Mouse (Mus musculus): ENCODE data around the gene Dctn1. TPM values are rescaled to one million over a fixed set of nuclear protein-coding genes. Genes with fewer than 3 reads are reported as not detected.
A peak's percentile ranks its signal among the peaks of the same experiment; 100 is the strongest.

The Dctn1 gene
- polyA plus RNA-seq, 2 experiments = 21.1 to 22.5 TPM

- H3K27ac ChIP-seq = no peak overlapping the region
- WGBS (ENCODE audit: insufficient replicate concordance) = 21% methylated on average over 25 of the region's 25 CpGs
- H3K4me3 ChIP-seq (ENCODE audit: insufficient read depth in 1 of 2, low read depth in 2 of 2, low read length in 2 of 2) = no peak overlapping the region
- no peaks in the 10 kb centered on the region for H3K9me3 ChIP-seq (ENCODE audit: control insufficient read depth, low read length)
- no peaks in the 10 kb centered on the region for H3K4me1 ChIP-seq (replicated peaks; ENCODE audit: control insufficient read depth in 2 of 2, insufficient read depth in 2 of 2, low read length in 1 of 2)
- H3K27me3 ChIP-seq (ENCODE audit: control insufficient read depth, insufficient read depth, low read length) = no peaks in the 10 kb centered on the region
- TF ChIP-seq CTCF (IDR thresholded peaks at IDR 0.05; ENCODE audit: low read depth) (no peak), EP300 (IDR thresholded peaks at IDR 0.05; ENCODE audit: low read depth) (no peak)
- no peak for DNase-seq (ENCODE audit: low read depth in 3 of 3, low spot score in 3 of 3)
- H3K4me2 ChIP-seq (ENCODE audit: low read depth) = no peak overlapping the region
- H3K36me3 ChIP-seq (replicated peaks; ENCODE audit: control insufficient read depth, insufficient read depth, low read depth) = peaks cover 13% of the 10 kb centered on the region
- H3K9ac ChIP-seq (replicated peaks) = no peak overlapping the region
- no peak for ATAC-seq (ENCODE audit: insufficient read depth)
Observed at GRCm38 (mm10) chr6:83185895-83186861, 20.5 kb downstream of the Dctn1 start.

- Histone ChIP-seq H3K4me2 (ENCODE audit: low read depth) (no peak overlapping the region), H3K9me3 (ENCODE audit: control insufficient read depth, low read length) (no peaks in the 10 kb centered on the region), H3K36me3 (replicated peaks; ENCODE audit: control insufficient read depth, insufficient read depth, low read depth) (peaks cover 18% of the 10 kb centered on the region), H3K4me1 (replicated peaks; ENCODE audit: control insufficient read depth in 2 of 2, insufficient read depth in 2 of 2, low read length in 1 of 2) (no peaks in the 10 kb centered on the region), H3K4me3 (ENCODE audit: insufficient read depth in 1 of 2, low read depth in 2 of 2, low read length in 2 of 2) (no peak overlapping the region), H3K9ac (replicated peaks) (no peak overlapping the region), H3K27ac (no peak overlapping the region), H3K27me3 (ENCODE audit: control insufficient read depth, insufficient read depth, low read length) (no peaks in the 10 kb centered on the region)
- TF ChIP-seq CTCF (IDR thresholded peaks at IDR 0.05; ENCODE audit: low read depth) (no peak), EP300 (IDR thresholded peaks at IDR 0.05; ENCODE audit: low read depth) (no peak)
- DNase-seq (ENCODE audit: low read depth in 3 of 3, low spot score in 3 of 3) (no peak), ATAC-seq (ENCODE audit: insufficient read depth) (no peak)
- 70% methylated on average over 2 of the region's 2 CpGs for WGBS (ENCODE audit: insufficient replicate concordance)
Observed at GRCm38 (mm10) chr6:83186946-83187345, 21.2 kb downstream of the Dctn1 start.

GRCm38 (mm10) chr6:83193571-83193970 is 27.9 kb downstream of the Dctn1 start:
- Histone ChIP-seq H3K27ac (no peak overlapping the region), H3K4me2 (ENCODE audit: low read depth) (no peak overlapping the region), H3K9me3 (ENCODE audit: control insufficient read depth, low read length) (no peaks in the 10 kb centered on the region), H3K9ac (replicated peaks) (no peak overlapping the region), H3K4me1 (replicated peaks; ENCODE audit: control insufficient read depth in 2 of 2, insufficient read depth in 2 of 2, low read length in 1 of 2) (no peaks in the 10 kb centered on the region), H3K4me3 (ENCODE audit: insufficient read depth in 1 of 2, low read depth in 2 of 2, low read length in 2 of 2) (no peak overlapping the region), H3K27me3 (ENCODE audit: control insufficient read depth, insufficient read depth, low read length) (no peaks in the 10 kb centered on the region), H3K36me3 (replicated peaks; ENCODE audit: control insufficient read depth, insufficient read depth, low read depth) (peaks cover 40% of the 10 kb centered on the region)
- DNase-seq (ENCODE audit: low read depth in 3 of 3, low spot score in 3 of 3) = no peak
- no peak for TF ChIP-seq EP300 (IDR thresholded peaks at IDR 0.05; ENCODE audit: low read depth)
- TF ChIP-seq CTCF (IDR thresholded peaks at IDR 0.05; ENCODE audit: low read depth) = no peak
- no peak for ATAC-seq (ENCODE audit: insufficient read depth)
- WGBS (ENCODE audit: insufficient replicate concordance) = 80% methylated on average over 7 of the region's 7 CpGs

GRCm38 (mm10) chr6:83197345-83198004 is 31.8 kb downstream of the Dctn1 start:
- Histone ChIP-seq H3K4me1 (replicated peaks; ENCODE audit: control insufficient read depth in 2 of 2, insufficient read depth in 2 of 2, low read length in 1 of 2) (no peaks in the 10 kb centered on the region), H3K4me3 (ENCODE audit: insufficient read depth in 1 of 2, low read depth in 2 of 2, low read length in 2 of 2) (no peak overlapping the region), H3K36me3 (replicated peaks; ENCODE audit: control insufficient read depth, insufficient read depth, low read depth) (peaks cover 20% of the 10 kb centered on the region), H3K27me3 (ENCODE audit: control insufficient read depth, insufficient read depth, low read length) (no peaks in the 10 kb centered on the region), H3K4me2 (ENCODE audit: low read depth) (no peak overlapping the region), H3K9me3 (ENCODE audit: control insufficient read depth, low read length) (no peaks in the 10 kb centered on the region), H3K9ac (replicated peaks) (no peak overlapping the region), H3K27ac (no peak overlapping the region)
- 75% methylated on average over 15 of the region's 15 CpGs for WGBS (ENCODE audit: insufficient replicate concordance)
- peak; percentile 40 for TF ChIP-seq CTCF (IDR thresholded peaks at IDR 0.05; ENCODE audit: low read depth)
- no peak for TF ChIP-seq EP300 (IDR thresholded peaks at IDR 0.05; ENCODE audit: low read depth)
- DNase-seq (ENCODE audit: low read depth in 3 of 3, low spot score in 3 of 3) (no peak), ATAC-seq (ENCODE audit: insufficient read depth) (no peak)

- H3K4me2 ChIP-seq (ENCODE audit: low read depth) = no peak overlapping the region
- no peak for TF ChIP-seq EP300 (IDR thresholded peaks at IDR 0.05; ENCODE audit: low read depth)
- TF ChIP-seq CTCF (IDR thresholded peaks at IDR 0.05; ENCODE audit: low read depth) = no peak
- no peaks in the 10 kb centered on the region for H3K9me3 ChIP-seq (ENCODE audit: control insufficient read depth, low read length)
- H3K4me1 ChIP-seq (replicated peaks; ENCODE audit: control insufficient read depth in 2 of 2, insufficient read depth in 2 of 2, low read length in 1 of 2) = no peaks in the 10 kb centered on the region
- DNase-seq (ENCODE audit: low read depth in 3 of 3, low spot score in 3 of 3) = no peak
- H3K4me3 ChIP-seq (ENCODE audit: insufficient read depth in 1 of 2, low read depth in 2 of 2, low read length in 2 of 2) = no peak overlapping the region
- H3K36me3 ChIP-seq (replicated peaks; ENCODE audit: control insufficient read depth, insufficient read depth, low read depth) = no peaks in the 10 kb centered on the region
- ATAC-seq (ENCODE audit: insufficient read depth) = no peak
- H3K27me3 ChIP-seq (ENCODE audit: control insufficient read depth, insufficient read depth, low read length) = no peaks in the 10 kb centered on the region
- H3K9ac ChIP-seq (replicated peaks) = no peak overlapping the region
- 62% methylated on average over 4 of the region's 4 CpGs for WGBS (ENCODE audit: insufficient replicate concordance)
- no peak overlapping the region for H3K27ac ChIP-seq
Observed at GRCm38 (mm10) chr6:83203320-83203719, 37.6 kb downstream of the Dctn1 start.

Measured in liver, embryonic 14.5 days (tissue).